Mouse (Mus musculus) left cerebral cortex, postnatal 10 days (tissue): ENCODE measurements around the gene Ccdc57. TPM values are rescaled to one million over a fixed set of nuclear protein-coding genes. Genes with fewer than 3 reads are reported as not detected.

ENCODE experiments used
- DNase-seq, 2 experiments: peaks; one replicate each; pipeline ENCODE4 v3.0.0; 2021 to 2022; ENCODE audit warnings: low spot score in 2 of 2, mixed read lengths in 1 of 2; ENCODE audit errors: extremely low spot score in 1 of 2
- intact Hi-C: fragments of 180-260 bp; cut with DNase I; formaldehyde crosslinking; loops from one replicate; pipeline ENCODE4 v1.15.1; 2025
- total RNA-seq, 2 experiments: library from RNA; stranded (reverse); gene quantifications; 2 replicates each; pipeline ENCODE4 v1.2.3; 2021

The Ccdc57 gene
- total RNA-seq, 2 experiments from 2014 or later, result 8.1 to 8.4 TPM

GRCm38 (mm10) chr11:120955701-120956100 is 23.0 kb upstream of the Ccdc57 start:
- no peak for DNase-seq
- intact Hi-C loops, result no loop called here

GRCm38 (mm10) chr11:120954936-120955335 is 22.3 kb upstream of the Ccdc57 start:
- no peak for DNase-seq
- intact Hi-C loops, result no loop called here

DNA sequence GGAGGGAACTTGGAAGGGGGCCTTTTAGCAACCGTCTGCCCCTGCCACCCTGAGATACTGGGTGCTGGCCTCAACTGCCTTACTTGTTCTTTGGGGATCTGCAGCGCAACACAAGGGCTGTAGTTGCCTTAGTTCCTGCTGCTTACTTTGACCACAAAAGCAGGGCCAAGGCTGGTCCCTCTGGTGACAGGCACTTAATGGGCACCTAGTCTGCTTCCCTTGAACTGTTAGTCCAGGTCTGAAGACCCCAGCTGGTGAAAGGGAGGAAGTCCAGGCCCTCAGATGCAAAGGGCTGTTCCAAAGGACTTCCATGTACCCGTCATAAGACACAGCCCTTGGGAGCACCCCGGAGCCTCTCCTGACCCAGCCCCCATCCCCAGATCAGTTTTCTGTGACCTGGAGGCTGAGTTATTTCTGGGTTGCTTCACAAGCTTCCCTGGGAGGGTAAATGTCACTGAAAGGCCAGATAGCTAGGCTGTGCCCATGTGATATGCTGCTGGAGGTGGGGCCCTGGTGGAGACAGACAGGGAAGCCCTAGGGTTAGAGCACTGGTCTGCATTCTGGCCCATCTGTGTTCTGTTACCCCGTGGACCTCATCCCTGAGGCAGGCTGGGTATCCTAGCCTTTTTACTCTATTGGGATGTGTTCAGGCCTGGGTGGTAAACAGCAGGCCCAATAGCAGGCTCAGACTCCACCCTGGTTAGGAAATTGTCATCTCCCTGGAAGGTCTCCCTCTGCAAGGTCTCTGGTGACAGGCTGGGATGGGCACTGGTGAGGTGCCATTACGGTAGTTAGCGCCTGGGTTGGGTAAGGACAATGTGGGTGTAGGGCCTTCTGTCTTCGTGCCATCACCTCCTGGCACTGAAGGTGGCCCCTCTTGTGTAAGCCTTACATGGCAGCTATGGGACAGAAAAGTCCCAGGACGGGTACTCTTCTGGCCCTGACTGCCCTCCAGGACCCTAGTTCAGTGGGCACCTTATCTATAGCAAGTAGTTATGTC is 19.4 kb upstream of the Ccdc57 start:
- no peak for DNase-seq
- intact Hi-C loops, result no loop called here

DNA sequence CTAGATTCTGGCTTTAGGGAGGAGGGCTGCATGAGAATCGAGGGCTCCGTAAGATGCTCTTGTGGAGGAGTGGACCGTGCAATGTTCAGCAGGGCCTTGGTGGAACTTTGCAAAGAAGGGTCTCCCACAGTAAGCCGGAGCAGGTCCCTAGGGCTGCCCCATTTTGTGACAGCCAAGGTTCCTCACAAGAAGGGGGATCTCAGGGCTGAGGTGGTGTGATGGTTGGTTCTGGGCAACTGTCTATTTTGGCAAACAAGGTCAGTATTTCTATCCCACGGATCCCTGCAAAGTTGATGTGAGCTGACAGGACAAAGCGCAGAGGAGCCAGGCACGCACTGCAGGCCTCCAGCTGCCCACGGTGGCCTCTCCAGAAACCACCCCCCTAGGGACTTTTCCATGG is 18.6 kb upstream of the Ccdc57 start:
- DNase-seq, result no peak
- intact Hi-C loops, result no loop called here

DNA sequence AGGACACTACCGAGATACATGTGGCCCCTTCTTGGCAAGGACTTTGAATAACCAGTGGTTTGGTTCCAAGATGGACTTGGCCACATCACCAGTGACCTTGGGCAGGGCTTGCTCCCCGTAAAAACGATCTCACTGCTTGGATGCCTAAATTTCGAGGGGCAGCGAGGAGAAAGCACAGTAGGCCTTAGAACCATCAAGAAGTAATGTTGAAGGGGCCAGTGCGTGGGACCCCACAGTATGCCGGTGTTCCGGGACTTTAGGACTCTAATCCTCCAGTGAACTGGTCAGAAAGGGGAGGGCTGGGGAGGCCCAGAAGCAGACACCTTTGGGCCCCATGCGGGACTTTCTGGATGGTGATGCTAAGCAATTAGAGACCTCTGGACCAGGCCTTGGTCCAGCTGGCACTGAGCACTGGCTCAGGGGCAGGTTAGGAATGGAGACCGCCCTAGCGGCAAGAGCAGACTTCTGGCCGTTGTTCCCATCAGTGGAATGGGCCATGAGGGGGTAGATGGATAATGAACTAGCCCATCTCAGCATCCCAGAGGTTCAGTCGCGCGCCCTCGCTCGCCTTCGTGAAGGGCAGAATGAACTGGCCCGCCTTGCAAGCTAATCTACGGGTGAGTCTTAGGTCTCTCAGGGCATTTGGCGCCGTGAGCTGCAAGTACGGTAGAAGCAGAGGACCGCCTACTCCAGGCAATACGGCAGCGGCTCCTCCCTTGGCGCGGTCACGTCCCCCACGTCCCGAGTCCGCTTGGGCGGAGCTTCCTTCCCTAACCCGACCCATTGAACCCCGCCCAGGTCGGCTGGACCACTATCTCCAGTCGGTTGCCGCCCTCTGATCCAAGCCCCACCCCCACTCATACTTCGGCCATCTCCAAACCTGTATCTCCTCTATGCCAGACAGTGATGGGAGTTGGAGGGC is 17.9 kb upstream of the Ccdc57 start:
- intact Hi-C loops, result no loop called here
- peak; percentile 48 to 91 for DNase-seq

GRCm38 (mm10) chr11:120949863-120950262 is 17.2 kb upstream of the Ccdc57 start:
- no peak for DNase-seq
- intact Hi-C loops, result no loop called here

- intact Hi-C loops, result no loop called here
- DNase-seq, result peak in 1 of 2 experiments; percentile 57
These were observed 16.5 kb upstream of the Ccdc57 start for GRCm38 (mm10) chr11:120948861-120949851.

GRCm38 (mm10) chr11:120948328-120948727 is 15.7 kb upstream of the Ccdc57 start, which contains the start of gene Slc16a3:
Gene Slc16a3, plus strand, starts transcription at chr11:120948480.
- intact Hi-C loops, result no loop called here
- DNase-seq, result no peak

GRCm38 (mm10) chr11:120945926-120946325 is 13.3 kb upstream of the Ccdc57 start:
- DNase-seq, result no peak
- intact Hi-C loops, result no loop called here

DNA sequence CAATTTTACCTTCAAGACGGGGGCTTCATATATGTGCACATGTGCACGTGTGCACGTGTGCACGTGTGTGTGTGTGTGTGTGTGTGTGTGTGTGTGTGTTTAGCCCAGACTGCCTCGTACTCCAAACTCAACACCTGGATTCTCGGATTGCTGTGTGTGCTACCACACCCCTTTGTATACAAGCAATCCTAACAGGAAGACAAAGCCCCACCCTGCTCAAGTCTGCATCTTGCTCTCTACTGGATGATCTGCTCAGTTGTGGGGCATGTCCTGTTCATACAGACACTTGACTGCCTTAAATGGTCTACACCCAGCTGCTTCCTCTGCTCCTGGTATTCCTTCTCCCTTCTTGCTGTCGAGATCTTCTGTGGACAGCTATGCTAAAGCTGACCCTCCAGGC is 12.6 kb upstream of the Ccdc57 start:
- no peak for DNase-seq
- intact Hi-C loops, result no loop called here

DNA sequence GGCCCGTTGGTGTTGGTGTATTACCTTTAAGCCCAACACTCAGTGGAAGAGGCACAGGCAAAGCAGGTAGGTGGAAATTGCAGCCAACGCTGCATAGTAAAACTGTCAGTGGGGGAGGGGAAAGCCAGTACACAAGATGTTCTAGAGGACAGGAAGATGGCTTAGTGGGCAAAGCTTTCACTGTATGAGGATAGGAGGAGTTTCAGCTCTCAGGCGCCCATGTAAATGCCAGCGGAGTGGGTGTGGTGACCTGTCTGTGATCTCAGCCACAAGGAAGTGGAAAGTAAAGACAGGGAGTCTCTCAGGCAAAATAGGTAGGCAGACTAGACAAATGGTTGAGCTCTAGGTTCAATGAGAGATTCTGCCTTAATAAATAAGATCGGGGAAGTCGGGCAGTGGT is 8.3 kb upstream of the Ccdc57 start:
- intact Hi-C loops, result no loop called here
- no peak for DNase-seq

DNA sequence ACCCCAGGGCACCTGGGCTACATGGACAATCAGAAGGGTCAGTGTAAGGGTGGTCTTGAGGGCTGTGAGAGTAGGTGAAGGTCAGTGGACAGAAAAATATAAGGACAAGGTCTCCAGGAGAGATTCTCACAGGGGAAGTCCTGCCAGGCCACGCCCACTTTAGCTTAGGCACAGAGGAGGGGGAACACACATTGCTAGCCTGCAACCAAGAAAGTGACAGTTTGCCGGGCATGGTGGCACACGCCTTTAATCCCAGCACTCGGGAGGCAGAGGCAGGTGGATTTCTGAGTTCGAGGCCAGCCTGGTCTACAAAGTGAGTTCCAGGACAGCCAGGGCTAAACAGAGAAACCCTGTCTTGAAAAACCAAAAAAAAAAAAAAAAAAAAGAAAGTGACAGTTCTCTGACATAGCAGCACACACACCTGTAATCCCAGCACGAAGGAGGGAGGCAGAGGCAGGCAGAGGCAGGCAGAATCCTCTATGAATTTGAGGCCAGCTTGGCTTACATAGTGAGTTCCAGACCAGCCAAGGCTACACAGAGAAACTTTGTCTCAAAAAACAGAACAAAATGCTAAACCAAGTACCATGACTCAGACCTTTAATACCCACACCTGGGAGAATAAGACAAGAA is 7.2 kb upstream of the Ccdc57 start:
- intact Hi-C loops, result loop anchor here (10.0 kb wide), 1 partner anchor 105 kb away; no protein-coding TSS in a partner anchor
- DNase-seq, result no peak

DNA sequence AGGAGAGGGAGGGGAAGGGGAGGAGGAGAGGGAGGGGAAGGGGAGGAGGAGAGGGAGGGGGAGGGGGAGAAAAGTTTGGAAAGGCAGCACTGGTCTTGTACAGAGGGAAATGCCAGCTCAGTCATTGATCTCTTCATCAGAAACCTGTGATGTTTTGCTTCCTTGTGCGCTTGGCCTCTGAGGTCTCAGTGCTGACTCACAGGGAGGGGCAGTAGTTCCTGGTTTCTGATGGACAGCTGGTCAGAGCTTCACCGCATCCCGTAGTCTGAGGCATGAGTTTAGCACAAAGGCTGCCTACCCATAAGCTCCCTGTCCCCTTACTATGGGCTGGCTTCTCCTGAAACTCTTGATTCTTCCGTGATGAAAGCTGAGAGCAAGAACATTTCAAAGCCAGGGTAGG is 6.1 kb upstream of the Ccdc57 start:
- DNase-seq, result no peak
- intact Hi-C loops, result loop anchor here (10.0 kb wide), 1 partner anchor 106 kb away; no protein-coding TSS in a partner anchor

- DNase-seq, result no peak
- intact Hi-C loops, result loop anchor here (10.0 kb wide), 1 partner anchor 107 kb away; no protein-coding TSS in a partner anchor
These were observed 5.3 kb upstream of the Ccdc57 start for GRCm38 (mm10) chr11:120937976-120938375.

DNA sequence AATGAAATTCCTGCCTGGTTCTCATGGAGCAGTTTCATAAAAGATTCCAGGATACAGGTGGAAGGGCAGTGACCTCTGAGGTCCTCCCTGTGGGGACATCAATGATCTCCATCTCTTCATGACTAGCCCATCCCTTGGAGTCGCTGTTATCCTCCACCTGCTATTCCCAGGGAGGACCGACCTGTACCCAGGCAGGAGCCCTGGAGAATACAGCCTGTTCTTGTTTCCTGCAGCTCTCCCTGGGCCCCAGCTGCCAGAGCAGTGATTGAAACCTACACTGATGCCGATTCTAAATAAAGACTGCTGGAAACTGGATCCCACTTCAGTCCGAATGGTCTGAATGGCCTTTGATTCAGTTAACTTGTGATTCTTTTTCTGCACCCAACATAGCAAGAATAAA is 1.2 kb downstream of the Ccdc57 start:
- intact Hi-C loops, result loop anchor here (10.0 kb wide), 1 partner anchor 113 kb away; no protein-coding TSS in a partner anchor
- DNase-seq, result no peak

GRCm38 (mm10) chr11:120928468-120928867 is 4.2 kb downstream of the Ccdc57 start:
- DNase-seq, result no peak

DNA sequence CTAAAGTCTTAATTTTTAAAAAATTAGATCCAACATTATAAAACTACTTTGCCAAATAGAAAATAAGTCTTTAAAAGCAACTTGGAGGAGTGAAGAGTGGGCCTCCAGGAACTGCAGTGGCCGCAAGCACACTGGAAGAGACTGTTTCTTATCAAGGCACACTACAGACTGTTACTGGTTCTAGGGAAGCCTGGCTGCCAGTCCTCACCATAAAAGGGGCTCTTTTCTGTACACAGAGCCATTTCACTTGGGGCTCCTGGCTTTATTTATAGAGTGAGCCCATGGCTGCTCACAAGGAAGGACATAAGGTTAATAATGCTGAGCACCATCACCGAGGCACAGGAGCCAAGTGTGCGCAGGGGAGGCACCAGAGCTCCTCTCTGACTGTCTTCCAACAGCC is 10.1 kb downstream of the Ccdc57 start:
- no peak for DNase-seq
- intact Hi-C loops, result no loop called here

More at GRCm38 (mm10) chr11:120928468-120928867, 4.2 kb downstream of the Ccdc57 start:
- intact Hi-C loops, result no loop called here

GRCm38 (mm10) chr11:120917756-120918155 is 14.9 kb downstream of the Ccdc57 start:
- no peak for DNase-seq

More at GRCm38 (mm10) chr11:120917756-120918155, 14.9 kb downstream of the Ccdc57 start:
- intact Hi-C loops, result no loop called here
